Mouse (Mus musculus): ENCODE results near the gene Thpo. TPM values are rescaled to one million over a fixed set of nuclear protein-coding genes. Genes with fewer than 3 reads are reported as not detected.

Thpo gene
- total and polyA plus RNA-seq, 2 experiments from 2014 or later, result 0.71 to 0.81 TPM

DNA sequence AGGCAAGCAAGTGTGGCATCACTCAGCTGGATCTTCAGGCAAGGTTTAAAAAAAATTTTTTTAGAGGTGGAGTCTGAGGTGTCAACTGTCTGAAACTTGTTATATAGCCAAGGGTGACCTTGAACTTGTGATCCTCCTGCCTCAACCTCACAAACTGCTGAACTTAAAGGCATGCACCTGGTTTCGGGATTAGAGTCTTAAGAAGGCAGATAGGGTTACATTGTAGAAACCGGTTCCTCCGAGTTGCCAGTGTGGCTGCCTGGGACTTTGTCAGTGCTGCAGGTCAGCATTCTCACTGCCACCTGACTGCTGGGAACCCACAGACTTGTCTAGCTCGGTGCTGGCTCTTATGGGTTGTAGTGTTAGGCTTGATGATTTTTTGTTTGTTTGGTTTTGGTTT is 11.1 kb downstream of the Thpo start:
- Histone ChIP-seq H3K9me3 (ENCODE audit: low read length) (no peaks in the 10 kb centered on the region), H3K27me3 (ENCODE audit: insufficient read depth, low read length) (no peaks in the 10 kb centered on the region), H3K4me1 (ENCODE audit: insufficient read depth, low read length) (no peaks in the 10 kb centered on the region), H3K27ac (ENCODE audit: low read depth, low read length) (no peak overlapping the region), H3K4me2 (ENCODE audit: low read depth, low read length, poor library complexity, severe bottlenecking) (no peak overlapping the region), H3K36me3 (ENCODE audit: insufficient read depth, low read length) (peaks cover 13% of the 10 kb centered on the region), H3K4me3 (ENCODE audit: low read depth, low read length) (no peak overlapping the region), H3K9ac (replicated peaks; ENCODE audit: low read length, poor library complexity, severe bottlenecking) (no peak overlapping the region)
- DNase-seq (ENCODE audit: low spot score) (no peak), ATAC-seq (ENCODE audit: low FRiP score) (no peak)
- 67% methylated on average over 4 of the region's 4 CpGs for WGBS
- no peak for TF ChIP-seq CTCF (IDR thresholded peaks at IDR 0.05)

DNA sequence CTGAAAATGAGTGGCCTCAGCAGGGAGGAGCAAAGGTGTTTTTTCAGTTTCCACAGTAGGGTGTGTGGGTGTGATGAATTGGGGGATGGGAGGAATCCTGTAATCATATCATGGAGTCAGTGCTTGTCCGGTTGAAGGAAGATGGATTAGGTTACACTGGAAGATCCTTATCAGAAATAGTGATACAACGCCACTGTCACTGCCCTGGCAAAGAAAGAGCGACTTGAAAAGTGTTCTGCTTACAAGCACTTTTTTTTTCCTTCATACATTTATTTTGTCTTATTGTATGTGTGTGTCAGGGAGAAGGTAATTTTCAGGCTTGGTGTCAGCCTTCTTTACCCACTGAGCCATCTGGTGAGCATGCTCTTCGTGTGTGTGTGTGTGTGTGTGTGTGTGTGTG is 11.6 kb downstream of the Thpo start:
- Histone ChIP-seq H3K9ac (replicated peaks; ENCODE audit: low read length, poor library complexity, severe bottlenecking) (no peak overlapping the region), H3K27ac (ENCODE audit: low read depth, low read length) (no peak overlapping the region), H3K27me3 (ENCODE audit: insufficient read depth, low read length) (no peaks in the 10 kb centered on the region), H3K9me3 (ENCODE audit: low read length) (no peaks in the 10 kb centered on the region), H3K4me2 (ENCODE audit: low read depth, low read length, poor library complexity, severe bottlenecking) (no peak overlapping the region), H3K4me3 (ENCODE audit: low read depth, low read length) (no peak overlapping the region), H3K4me1 (ENCODE audit: insufficient read depth, low read length) (no peaks in the 10 kb centered on the region), H3K36me3 (ENCODE audit: insufficient read depth, low read length) (peaks cover 13% of the 10 kb centered on the region)
- no peak for TF ChIP-seq CTCF (IDR thresholded peaks at IDR 0.05)
- ATAC-seq (ENCODE audit: low FRiP score) (no peak), DNase-seq (ENCODE audit: low spot score) (no peak)
- WGBS, result 89% methylated on average over 4 of the region's 4 CpGs

DNA sequence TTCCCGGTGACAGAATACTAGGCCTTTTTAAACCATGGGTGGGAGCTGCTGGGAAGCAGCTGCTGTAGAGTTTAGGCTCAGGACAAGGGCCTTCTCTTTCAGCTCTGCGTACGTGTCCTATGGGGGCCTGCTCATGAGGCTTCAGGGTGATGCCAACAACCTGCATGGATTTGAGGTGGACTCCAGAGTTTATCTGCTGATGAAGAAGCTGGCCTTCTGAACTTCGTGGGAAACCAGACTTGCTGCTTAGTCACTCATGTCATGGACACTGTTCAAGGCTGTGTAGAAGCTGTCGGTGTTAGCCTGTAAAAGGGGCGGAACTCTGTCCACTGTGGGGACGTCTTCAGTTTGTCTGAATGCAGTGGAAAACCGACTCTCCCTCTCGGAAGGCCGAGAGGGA is 12.5 kb downstream of the Thpo start:
- no peak overlapping the region for H3K9ac ChIP-seq (replicated peaks; ENCODE audit: low read length, poor library complexity, severe bottlenecking)
- H3K4me3 ChIP-seq (ENCODE audit: low read depth, low read length), result no peak overlapping the region
- DNase-seq (ENCODE audit: low spot score) (no peak), ATAC-seq (ENCODE audit: low FRiP score) (no peak)
- WGBS, result 90% methylated on average over 10 of the region's 10 CpGs
- H3K36me3 ChIP-seq (ENCODE audit: insufficient read depth, low read length), result peaks cover 13% of the 10 kb centered on the region
- no peak for TF ChIP-seq CTCF (IDR thresholded peaks at IDR 0.05)
- no peak overlapping the region for H3K27ac ChIP-seq (ENCODE audit: low read depth, low read length)
- H3K9me3 ChIP-seq (ENCODE audit: low read length), result no peaks in the 10 kb centered on the region
- no peaks in the 10 kb centered on the region for H3K4me1 ChIP-seq (ENCODE audit: insufficient read depth, low read length)
- no peak overlapping the region for H3K4me2 ChIP-seq (ENCODE audit: low read depth, low read length, poor library complexity, severe bottlenecking)
- H3K27me3 ChIP-seq (ENCODE audit: insufficient read depth, low read length), result no peaks in the 10 kb centered on the region

DNA sequence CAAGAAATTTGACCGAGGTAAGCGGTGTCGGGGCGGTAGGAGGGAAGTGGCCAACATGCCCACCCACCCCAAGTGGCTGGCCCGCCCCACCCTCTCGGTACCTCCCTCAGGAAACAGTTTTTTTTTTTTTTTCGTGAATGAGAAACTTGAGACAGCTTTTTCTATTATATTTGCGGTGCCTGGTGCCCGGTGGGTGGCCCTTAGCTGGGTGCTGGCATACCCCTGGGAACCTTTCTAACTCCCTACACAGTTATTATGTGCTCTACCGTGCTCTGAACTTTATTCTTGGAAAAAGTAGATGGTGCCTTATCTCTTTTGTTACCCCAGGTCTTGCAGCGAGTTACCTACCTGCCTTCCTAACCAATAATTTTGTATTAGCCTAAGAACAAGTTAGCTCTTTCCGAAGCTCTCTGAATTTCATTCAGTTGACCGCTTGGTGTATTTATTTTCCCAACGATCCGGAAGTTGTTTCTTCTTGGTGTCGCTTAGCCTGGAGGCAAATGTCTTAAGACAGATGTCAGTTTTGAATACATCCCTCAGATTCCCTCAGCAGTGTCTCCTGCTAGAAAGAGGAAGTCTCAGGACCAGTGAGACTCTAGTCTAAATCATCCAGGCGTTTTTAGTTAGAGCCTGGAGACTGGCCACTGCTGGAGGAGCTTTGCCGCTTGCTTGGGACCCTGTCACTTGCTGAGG is 16.2 kb downstream of the Thpo start:
- ATAC-seq (ENCODE audit: low FRiP score) (no peak; the same call in 1 of the 2 replicates), DNase-seq (ENCODE audit: low spot score) (no peak)
- no peak for TF ChIP-seq CTCF (IDR thresholded peaks at IDR 0.05)
- 4% methylated on average over 18 of the region's 18 CpGs for WGBS
- H3K9ac ChIP-seq (replicated peaks; ENCODE audit: low read length, poor library complexity, severe bottlenecking), result peak overlapping the region; percentile 59
- peak overlapping the region; percentile 56 for H3K4me3 ChIP-seq (ENCODE audit: low read depth, low read length)
- H3K27ac ChIP-seq (ENCODE audit: low read depth, low read length), result 0 out of 2 replicates have a peak overlapping the region, but pooled peaks have one; percentile 51
- no peaks in the 10 kb centered on the region for H3K9me3 ChIP-seq (ENCODE audit: low read length)
- H3K4me2 ChIP-seq (ENCODE audit: low read depth, low read length, poor library complexity, severe bottlenecking), result peak overlapping the region; percentile 94
- H3K27me3 ChIP-seq (ENCODE audit: insufficient read depth, low read length), result no peaks in the 10 kb centered on the region
- peaks cover 12% of the 10 kb centered on the region for H3K4me1 ChIP-seq (ENCODE audit: insufficient read depth, low read length)
- H3K36me3 ChIP-seq (ENCODE audit: insufficient read depth, low read length), result peaks cover 13% of the 10 kb centered on the region

DNA sequence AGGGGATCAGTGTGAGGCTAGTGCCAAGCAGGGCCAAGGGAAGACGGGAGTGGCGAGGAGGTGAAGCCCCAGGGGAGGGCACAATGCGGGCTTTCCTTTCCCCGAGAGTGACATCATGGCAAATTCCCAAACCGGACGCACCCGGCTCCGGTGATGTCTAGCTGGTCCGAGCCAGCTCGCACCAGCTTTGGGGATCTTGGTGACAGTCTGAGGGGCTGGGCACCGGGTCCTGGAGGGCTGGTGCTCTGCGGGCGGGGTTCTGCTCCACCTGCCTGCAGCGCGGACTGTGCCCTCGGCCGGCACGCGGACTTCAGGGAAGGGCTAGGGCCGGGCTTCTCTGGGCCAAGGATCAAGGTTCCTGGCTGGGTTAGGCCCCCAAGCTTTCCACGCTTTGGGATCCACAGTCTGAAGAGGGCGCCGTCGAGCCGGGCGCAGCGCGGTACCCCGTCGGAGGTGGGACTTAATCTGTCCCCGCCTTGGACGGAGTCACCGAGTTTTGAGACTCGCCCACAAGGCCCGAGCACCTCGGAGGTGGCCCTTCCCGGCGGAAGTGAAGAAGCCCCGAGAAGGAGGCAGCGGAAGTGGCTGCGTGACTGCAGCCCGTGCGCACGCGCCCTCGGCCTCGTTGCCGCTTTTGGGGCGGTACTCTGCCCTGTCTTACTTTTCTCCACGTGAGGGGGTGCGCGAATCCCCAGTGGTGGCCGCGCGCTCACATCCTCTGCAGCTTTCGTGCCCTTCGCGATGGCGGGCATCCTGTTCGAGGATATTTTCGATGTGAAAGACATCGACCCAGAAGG is 16.9 kb downstream of the Thpo start, which contains the start of the genes Polr2h and Clcn2:
TSS of gene Polr2h (plus strand) at position 485 of the 797 bp plus-strand sequence.
TSS of gene Clcn2 (minus strand) at position 566 of the 797 bp plus-strand sequence.
- no peaks in the 10 kb centered on the region for H3K27me3 ChIP-seq (ENCODE audit: insufficient read depth, low read length)
- no peaks in the 10 kb centered on the region for H3K9me3 ChIP-seq (ENCODE audit: low read length)
- ATAC-seq (ENCODE audit: low FRiP score), result peak; percentile 90
- peak; percentile 97 for DNase-seq (ENCODE audit: low spot score)
- H3K36me3 ChIP-seq (ENCODE audit: insufficient read depth, low read length), result peaks cover 13% of the 10 kb centered on the region
- peak; percentile 74 for TF ChIP-seq CTCF (IDR thresholded peaks at IDR 0.05)
- H3K9ac ChIP-seq (replicated peaks; ENCODE audit: low read length, poor library complexity, severe bottlenecking), result peak within 1 kb of the TSS; percentile 86
- H3K4me3 ChIP-seq (ENCODE audit: low read depth, low read length), result peak within 1 kb of the TSS; percentile 56
- H3K4me2 ChIP-seq (ENCODE audit: low read depth, low read length, poor library complexity, severe bottlenecking), result peak within 1 kb of the TSS; percentile 94
- H3K4me1 ChIP-seq (ENCODE audit: insufficient read depth, low read length), result peaks cover 12% of the 10 kb centered on the region
- peak within 1 kb of the TSS; percentile 96 for H3K27ac ChIP-seq (ENCODE audit: low read depth, low read length)
- under 1% methylated on average over 62 of the region's 62 CpGs for WGBS

DNA sequence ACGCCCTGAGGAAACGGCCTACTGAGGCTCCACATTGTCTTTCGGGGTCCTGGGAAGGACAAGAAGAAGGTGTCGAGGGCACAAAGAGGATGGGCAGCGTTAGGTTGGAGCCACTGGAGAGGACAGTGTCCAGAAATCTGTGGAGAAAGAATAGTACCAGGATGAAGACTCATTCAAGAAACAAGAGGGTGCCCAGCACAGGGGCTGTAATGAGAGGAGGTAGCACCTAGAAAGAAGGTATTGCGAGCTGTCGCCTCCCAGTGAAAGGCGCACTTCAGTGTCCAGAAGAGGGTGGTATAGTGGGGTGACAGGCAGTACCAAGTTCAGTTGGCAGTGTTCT is 17.5 kb downstream of the Thpo start:
- peak; percentile 36; the same call in 1 of the 2 replicates for TF ChIP-seq CTCF (IDR thresholded peaks at IDR 0.05)
- Histone ChIP-seq H3K9me3 (ENCODE audit: low read length) (no peaks in the 10 kb centered on the region), H3K4me1 (ENCODE audit: insufficient read depth, low read length) (peaks cover 12% of the 10 kb centered on the region), H3K36me3 (ENCODE audit: insufficient read depth, low read length) (peaks cover 15% of the 10 kb centered on the region; the same call in 1 of the 2 replicates), H3K9ac (replicated peaks; ENCODE audit: low read length, poor library complexity, severe bottlenecking) (peak overlapping the region; percentile 86), H3K27me3 (ENCODE audit: insufficient read depth, low read length) (no peaks in the 10 kb centered on the region), H3K4me2 (ENCODE audit: low read depth, low read length, poor library complexity, severe bottlenecking) (peak overlapping the region; percentile 94), H3K4me3 (ENCODE audit: low read depth, low read length) (peak overlapping the region; percentile 56), H3K27ac (ENCODE audit: low read depth, low read length) (peak overlapping the region; percentile 96)
- DNase-seq (ENCODE audit: low spot score), result no peak
- ATAC-seq (ENCODE audit: low FRiP score), result no peak
- 3% methylated on average over 8 of the region's 8 CpGs for WGBS

Data from midbrain, postnatal 0 days (tissue).